Mouse (Mus musculus) spleen, adult 18-20 months (tissue): Measurements from ENCODE around the gene Smn1.
"Not testable (repeated sequence)": the region's sequence is repeated elsewhere in the genome, so short reads cannot be mapped to it uniquely, and the experiment has no call there.

Source experiments
- DNase-seq, 2 experiments: peaks; one replicate each; pipeline ENCODE4 v3.0.0; 2022; ENCODE audit warnings: mixed read lengths in 2 of 2

Gene Smn1

GRCm38 (mm10) chr13:100124423-100125257, at the start of gene Smn1:
TSS of gene Smn1 (plus strand) at chr13:100124852.
- DNase-seq = peak; percentile 80 to 85

- no peak for DNase-seq
These were observed 25.8 kb upstream of the Smn1 start for GRCm38 (mm10) chr13:100098808-100099207.

GRCm38 (mm10) chr13:100103052-100103658, 21.5 kb upstream of the Smn1 start:
- no peak for DNase-seq

GRCm38 (mm10) chr13:100103748-100104254, 20.9 kb upstream of the Smn1 start, which contains the start of gene Bdp1:
TSS of gene Bdp1 (minus strand) at chr13:100104070.
- peak; percentile 87 to 95 for DNase-seq

- peak; percentile 65 to 80 for DNase-seq
These were observed 16.8 kb upstream of the Smn1 start, which contains the start of gene Serf1 for GRCm38 (mm10) chr13:100107652-100108472. TSS of gene Serf1 (plus strand) at chr13:100108012.

- DNase-seq = no peak
These were observed 12.3 kb upstream of the Smn1 start for GRCm38 (mm10) chr13:100112218-100112972.

- DNase-seq = no peak
These were observed 682 bp upstream of the Smn1 start for GRCm38 (mm10) chr13:100123970-100124369.

- DNase-seq = no peak
These were observed 599 bp downstream of the Smn1 start for GRCm38 (mm10) chr13:100125258-100125643.

GRCm38 (mm10) chr13:100141646-100142314, 17.1 kb downstream of the Smn1 start:
- no peak for DNase-seq

GRCm38 (mm10) chr13:100152659-100153058, 28.0 kb downstream of the Smn1 start:
- no peak for DNase-seq

GRCm38 (mm10) chr13:100156624-100157023, 32.0 kb downstream of the Smn1 start:
- DNase-seq = no peak

GRCm38 (mm10) chr13:100161171-100161870, 36.7 kb downstream of the Smn1 start:
- DNase-seq = not testable (repeated sequence)

- not testable (repeated sequence) for DNase-seq
These were observed 37.8 kb downstream of the Smn1 start for GRCm38 (mm10) chr13:100162467-100162866.

- DNase-seq = not testable (repeated sequence)
These were observed 41.7 kb downstream of the Smn1 start for GRCm38 (mm10) chr13:100166378-100166777.

GRCm38 (mm10) chr13:100174360-100174759, 49.7 kb downstream of the Smn1 start:
- not testable (repeated sequence) for DNase-seq

GRCm38 (mm10) chr13:100183111-100183510, 58.5 kb downstream of the Smn1 start:
- not testable (repeated sequence) for DNase-seq
